Mouse (Mus musculus): Measurements from ENCODE around the gene Ldhd. TPM values are rescaled to one million over a fixed set of nuclear protein-coding genes. Genes with fewer than 3 reads are reported as not detected.

The Ldhd gene
- 5.3 and 5.6 TPM in 2 replicates for polyA plus RNA-seq (2015; fragmentation: Nextera tagmentation; extraction: Ambion mirVana)

DNA sequence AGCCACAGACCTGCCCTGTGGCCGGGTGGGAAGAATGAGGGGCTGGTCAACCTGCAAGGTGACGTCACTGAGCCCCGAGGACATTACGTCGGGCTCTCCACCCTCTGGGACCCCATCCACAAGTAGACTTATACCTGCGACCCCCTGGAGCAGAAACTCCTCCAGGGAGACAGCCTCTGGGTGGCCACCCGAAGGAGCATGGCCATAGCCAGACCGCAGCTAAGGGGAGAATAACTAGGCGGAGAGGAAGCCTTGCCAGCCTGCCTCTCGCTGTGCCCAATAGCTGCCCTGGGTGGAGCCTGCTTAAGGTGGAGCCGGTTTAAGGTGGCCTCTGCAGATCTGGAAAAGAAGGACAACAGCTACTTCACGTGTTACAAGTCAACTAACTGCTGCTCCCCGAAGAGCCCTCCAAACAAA, at the start of gene Ldhd:
Gene Ldhd (minus strand): TSS at position 270 of the 417 bp plus-strand sequence.
- no peaks in the 10 kb centered on the region for H3K27me3 ChIP-seq (ENCODE audit: control insufficient read depth, insufficient read depth, low read length)
- no peak for TF ChIP-seq EP300 (optimal IDR thresholded peaks at IDR 0.05)
- TF ChIP-seq CTCF (IDR thresholded peaks at IDR 0.05; ENCODE audit: low read depth), result no peak
- peak within 1 kb of the TSS; percentile 72 for H3K4me2 ChIP-seq (replicated peaks; ENCODE audit: low read depth)
- H3K4me1 ChIP-seq (replicated peaks; ENCODE audit: control insufficient read depth, insufficient read depth), result no peaks in the 10 kb centered on the region
- ATAC-seq (ENCODE audit: low FRiP score, low TSS enrichment) (peak; percentile 87), DNase-seq (ENCODE audit: low spot score) (peak; percentile 79)
- H3K9me3 ChIP-seq (ENCODE audit: control insufficient read depth, low read length), result no peaks in the 10 kb centered on the region
- 0 out of 2 replicates have a peak within 1 kb of the TSS, but pooled peaks have one; percentile 18 for H3K27ac ChIP-seq (replicated peaks)
- 22% methylated on average over 13 of the region's 13 CpGs for WGBS
- peak within 1 kb of the TSS; percentile 55; the same call in 1 of the 2 replicates for H3K9ac ChIP-seq (ENCODE audit: low read length)
- peak within 1 kb of the TSS; percentile 41 for H3K4me3 ChIP-seq (ENCODE audit: low read depth, low read length)
- no peaks in the 10 kb centered on the region for H3K36me3 ChIP-seq (ENCODE audit: control insufficient read depth, insufficient read depth, low read length)

GRCm38 (mm10) chr8:111678848-111679247, 48.7 kb upstream of the Ldhd start:
- Histone ChIP-seq H3K4me3 (ENCODE audit: low read depth, low read length) (no peak overlapping the region), H3K27me3 (ENCODE audit: control insufficient read depth, insufficient read depth, low read length) (no peaks in the 10 kb centered on the region), H3K27ac (replicated peaks) (no peak overlapping the region), H3K36me3 (ENCODE audit: control insufficient read depth, insufficient read depth, low read length) (no peaks in the 10 kb centered on the region), H3K9ac (ENCODE audit: low read length) (no peak overlapping the region), H3K4me1 (replicated peaks; ENCODE audit: control insufficient read depth, insufficient read depth) (no peaks in the 10 kb centered on the region), H3K4me2 (replicated peaks; ENCODE audit: low read depth) (no peak overlapping the region), H3K9me3 (ENCODE audit: control insufficient read depth, low read length) (no peaks in the 10 kb centered on the region)
- ATAC-seq (ENCODE audit: low FRiP score, low TSS enrichment), result no peak
- TF ChIP-seq EP300 (optimal IDR thresholded peaks at IDR 0.05), result no peak
- TF ChIP-seq CTCF (IDR thresholded peaks at IDR 0.05; ENCODE audit: low read depth), result no peak
- DNase-seq (ENCODE audit: low spot score), result no peak
- 86% methylated on average over 7 of the region's 7 CpGs for WGBS

GRCm38 (mm10) chr8:111678111-111678510, 47.9 kb upstream of the Ldhd start:
- Histone ChIP-seq H3K9ac (ENCODE audit: low read length) (no peak overlapping the region), H3K4me1 (replicated peaks; ENCODE audit: control insufficient read depth, insufficient read depth) (no peaks in the 10 kb centered on the region), H3K36me3 (ENCODE audit: control insufficient read depth, insufficient read depth, low read length) (no peaks in the 10 kb centered on the region), H3K27ac (replicated peaks) (no peak overlapping the region), H3K27me3 (ENCODE audit: control insufficient read depth, insufficient read depth, low read length) (no peaks in the 10 kb centered on the region), H3K9me3 (ENCODE audit: control insufficient read depth, low read length) (no peaks in the 10 kb centered on the region), H3K4me2 (replicated peaks; ENCODE audit: low read depth) (no peak overlapping the region), H3K4me3 (ENCODE audit: low read depth, low read length) (no peak overlapping the region)
- ATAC-seq (ENCODE audit: low FRiP score, low TSS enrichment) (peak; percentile 44; the same call in 1 of the 2 replicates), DNase-seq (ENCODE audit: low spot score) (peak; percentile 57)
- TF ChIP-seq EP300 (optimal IDR thresholded peaks at IDR 0.05), result no peak
- peak; percentile 87 for TF ChIP-seq CTCF (IDR thresholded peaks at IDR 0.05; ENCODE audit: low read depth)
- WGBS, result 16% methylated on average over 3 of the region's 3 CpGs

DNA sequence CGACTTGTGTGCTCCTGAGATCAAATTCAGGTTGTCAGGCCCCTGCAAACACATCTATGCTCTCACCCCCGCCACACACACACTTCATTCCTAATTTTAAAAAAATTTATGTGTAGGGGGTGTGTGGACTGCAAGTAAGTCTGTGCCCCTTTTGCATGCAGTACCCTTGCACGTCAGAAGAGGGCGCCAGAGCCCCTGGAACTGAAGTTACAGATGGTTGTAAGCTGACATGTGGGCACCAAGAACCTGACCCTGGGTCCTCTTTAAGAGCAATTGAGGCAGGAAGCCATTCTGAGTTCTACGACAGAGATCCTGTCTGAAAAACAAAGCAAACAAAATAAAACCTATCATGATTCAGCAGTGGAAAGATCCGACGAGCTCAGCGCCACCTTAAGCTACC, 46.1 kb upstream of the Ldhd start:
- no peak for DNase-seq (ENCODE audit: low spot score)
- TF ChIP-seq CTCF (IDR thresholded peaks at IDR 0.05; ENCODE audit: low read depth) (peak; percentile 62), EP300 (optimal IDR thresholded peaks at IDR 0.05) (no peak)

DNA sequence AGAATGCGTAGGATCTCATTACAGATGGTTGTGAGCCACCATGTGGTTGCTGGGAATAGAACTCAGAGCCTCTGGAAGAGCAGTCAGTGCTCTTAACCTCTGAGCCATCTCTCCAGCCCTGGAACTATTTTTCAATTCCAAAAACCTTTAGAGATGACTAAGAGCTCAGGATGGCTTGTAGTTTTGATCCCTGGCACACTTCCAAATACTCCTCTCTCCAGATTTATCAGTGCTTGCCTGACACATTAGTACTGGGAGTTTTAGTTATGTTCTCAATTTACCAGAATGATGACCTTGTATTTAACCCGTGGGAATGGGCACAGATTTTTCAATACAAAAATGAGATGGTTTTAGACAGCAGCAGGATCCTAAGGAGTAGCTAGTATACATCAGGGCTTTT, 36.6 kb upstream of the Ldhd start:
- peaks cover 16% of the 10 kb centered on the region for H3K36me3 ChIP-seq (ENCODE audit: control insufficient read depth, insufficient read depth, low read length)
- no peak overlapping the region for H3K9ac ChIP-seq (ENCODE audit: low read length)
- no peak overlapping the region for H3K27ac ChIP-seq (replicated peaks)
- no peak overlapping the region for H3K4me2 ChIP-seq (replicated peaks; ENCODE audit: low read depth)
- H3K4me3 ChIP-seq (ENCODE audit: low read depth, low read length), result no peak overlapping the region
- no peaks in the 10 kb centered on the region for H3K9me3 ChIP-seq (ENCODE audit: control insufficient read depth, low read length)
- H3K4me1 ChIP-seq (replicated peaks; ENCODE audit: control insufficient read depth, insufficient read depth), result no peaks in the 10 kb centered on the region
- TF ChIP-seq CTCF (IDR thresholded peaks at IDR 0.05; ENCODE audit: low read depth) (no peak), EP300 (optimal IDR thresholded peaks at IDR 0.05) (no peak)
- no peaks in the 10 kb centered on the region for H3K27me3 ChIP-seq (ENCODE audit: control insufficient read depth, insufficient read depth, low read length)
- ATAC-seq (ENCODE audit: low FRiP score, low TSS enrichment), result no peak
- DNase-seq (ENCODE audit: low spot score), result no peak
- 84% methylated on average over 2 of the region's 2 CpGs for WGBS

More for the DNA sequence above, 46.1 kb upstream of the Ldhd start:
- Histone ChIP-seq H3K4me3 (ENCODE audit: low read depth, low read length) (no peak overlapping the region), H3K27me3 (ENCODE audit: control insufficient read depth, insufficient read depth, low read length) (no peaks in the 10 kb centered on the region), H3K9me3 (ENCODE audit: control insufficient read depth, low read length) (no peaks in the 10 kb centered on the region), H3K9ac (ENCODE audit: low read length) (no peak overlapping the region), H3K27ac (replicated peaks) (no peak overlapping the region), H3K4me1 (replicated peaks; ENCODE audit: control insufficient read depth, insufficient read depth) (no peaks in the 10 kb centered on the region), H3K36me3 (ENCODE audit: control insufficient read depth, insufficient read depth, low read length) (no peaks in the 10 kb centered on the region), H3K4me2 (replicated peaks; ENCODE audit: low read depth) (no peak overlapping the region)
- ATAC-seq (ENCODE audit: low FRiP score, low TSS enrichment), result no peak
- WGBS, result 77% methylated on average over 8 of the region's 8 CpGs

DNA sequence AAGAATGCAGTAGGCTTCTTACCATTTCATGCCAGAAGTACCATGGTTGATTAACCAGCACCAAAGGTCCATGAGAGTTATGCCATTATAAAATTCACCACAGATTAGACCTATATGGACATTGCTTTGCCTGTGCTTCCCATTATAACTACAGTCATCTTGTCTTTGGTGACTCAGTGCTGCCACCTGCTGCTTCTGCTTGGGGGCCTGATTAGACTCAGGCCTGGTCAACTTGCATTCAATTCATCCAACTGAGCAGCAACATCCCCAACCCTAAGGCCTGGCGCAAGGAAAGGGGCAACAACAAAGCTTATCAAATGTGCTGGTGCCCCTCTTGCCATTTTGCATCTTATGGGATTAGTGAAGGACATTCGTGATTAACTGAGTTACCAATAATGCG, 32.3 kb upstream of the Ldhd start:
- no peaks in the 10 kb centered on the region for H3K4me1 ChIP-seq (replicated peaks; ENCODE audit: control insufficient read depth, insufficient read depth)
- no peak overlapping the region for H3K4me2 ChIP-seq (replicated peaks; ENCODE audit: low read depth)
- peaks cover 3% of the 10 kb centered on the region; the same call in 1 of the 2 replicates for H3K36me3 ChIP-seq (ENCODE audit: control insufficient read depth, insufficient read depth, low read length)
- TF ChIP-seq EP300 (optimal IDR thresholded peaks at IDR 0.05) (no peak), CTCF (IDR thresholded peaks at IDR 0.05; ENCODE audit: low read depth) (peak; percentile 92)
- no peaks in the 10 kb centered on the region for H3K27me3 ChIP-seq (ENCODE audit: control insufficient read depth, insufficient read depth, low read length)
- H3K9ac ChIP-seq (ENCODE audit: low read length), result no peak overlapping the region
- H3K27ac ChIP-seq (replicated peaks), result no peak overlapping the region
- ATAC-seq (ENCODE audit: low FRiP score, low TSS enrichment) (peak; percentile 72; the same call in 1 of the 2 replicates), DNase-seq (ENCODE audit: low spot score) (peak; percentile 88)
- H3K4me3 ChIP-seq (ENCODE audit: low read depth, low read length), result no peak overlapping the region
- no peaks in the 10 kb centered on the region for H3K9me3 ChIP-seq (ENCODE audit: control insufficient read depth, low read length)
- WGBS, result 84% methylated on average over 3 of the region's 3 CpGs
